In the genomic region with DNA sequence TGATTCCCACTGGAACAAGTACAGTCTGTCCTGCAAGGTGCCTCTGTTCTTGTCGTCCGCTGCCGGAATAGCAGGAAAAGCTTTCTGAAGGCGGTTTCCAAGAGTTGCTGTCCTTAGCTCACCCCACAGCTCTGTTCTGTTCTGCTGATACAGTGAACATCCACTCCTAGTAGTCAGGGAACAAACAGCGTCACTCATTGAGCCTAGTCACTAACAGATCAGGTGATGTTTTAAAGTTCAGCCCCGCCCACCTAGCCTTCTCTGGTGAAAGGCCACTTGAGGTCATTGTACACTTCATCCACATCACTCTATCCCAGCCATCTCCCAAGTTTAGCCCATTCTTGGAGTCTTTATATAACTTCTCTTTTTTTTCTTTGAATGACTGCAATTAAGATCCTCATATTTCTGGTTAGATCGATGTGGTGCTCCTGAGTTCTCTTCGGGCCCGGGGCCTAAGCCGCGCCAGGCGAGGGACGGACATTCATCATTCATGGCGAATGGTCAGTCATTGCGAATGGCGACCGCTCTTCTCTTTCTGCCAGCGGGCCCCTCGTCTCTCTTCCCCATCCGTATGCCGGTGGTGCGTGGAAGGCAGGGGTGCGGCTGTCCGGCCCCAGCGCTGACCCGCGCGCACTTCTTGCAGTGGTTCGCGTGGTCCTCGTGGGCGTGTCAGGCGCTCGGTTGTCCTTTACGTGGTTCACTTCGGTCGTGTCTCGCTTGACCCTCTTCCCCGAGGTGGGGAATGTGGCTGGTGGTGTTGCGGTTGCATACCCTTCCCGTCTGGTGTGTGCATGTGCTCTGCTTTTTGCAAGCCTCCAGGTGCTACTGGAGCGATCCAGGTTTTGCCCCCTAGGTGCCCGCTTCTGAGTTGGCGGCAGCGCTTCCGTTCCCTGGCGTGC, we compare ENCODE assay signal across 8 mouse cellular contexts. TPM values are rescaled to one million over a fixed set of nuclear protein-coding genes. Genes with fewer than 3 reads are reported as not detected.
DNase-seq lines count a peak whose midpoint lies in the region; ATAC-seq lines count a peak whose summit lies in the region.

No protein-coding gene starts in this region.

- WGBS in lung, embryonic 16.5 days = 10% methylated on average over 47 of the region's 47 CpGs

- peak; percentile 46 to 51 for ATAC-seq in hematopoietic stem cell, adult 5-6 weeks (replicated peaks in 1 of 2; ENCODE audit: insufficient read depth in 1 of 2, low FRiP score in 2 of 2, low TSS enrichment in 1 of 2, low read depth in 1 of 2, poor library complexity in 2 of 2, severe bottlenecking in 2 of 2)
- peak; percentile 56; the same call in 1 of the 2 replicates for ATAC-seq in lung, embryonic 16.5 days (ENCODE audit: low read depth)
- ATAC-seq in monocyte, adult 5-6 weeks (replicated peaks; ENCODE audit: insufficient number of reproducible peaks, low FRiP score, low TSS enrichment, poor library complexity, severe bottlenecking) = no peak

- no peaks in the 10 kb centered on the region for H3K9me3 ChIP-seq in lung, embryonic 16.5 days (ENCODE audit: control insufficient read depth, low read length)

- H3K27ac ChIP-seq in lung, embryonic 16.5 days (ENCODE audit: low read length) = no peak overlapping the region

- H3K27me3 ChIP-seq in lung, embryonic 16.5 days (ENCODE audit: control insufficient read depth, insufficient read depth, low read depth, low read length) = peaks cover 2% of the 10 kb centered on the region; the same call in 1 of the 2 replicates

- H3K36me3 ChIP-seq in lung, embryonic 16.5 days (ENCODE audit: control insufficient read depth, insufficient read depth, low read length) = no peaks in the 10 kb centered on the region

- DNase-seq in urinary bladder, postnatal 14 days (ENCODE audit: low spot score) = peak; percentile 8
- no peak for DNase-seq in urinary bladder, postnatal 36 days (ENCODE audit: low spot score in 2 of 2)
- peak; percentile 50 to 61 for DNase-seq in frontal cortex, adult 2 months (ENCODE audit: extremely low spot score in 1 of 2, low spot score in 1 of 2)
- peak; percentile 16 to 32 for DNase-seq in layer of hippocampus, postnatal 10 days (ENCODE audit: low spot score in 2 of 2)
- DNase-seq in right cerebral cortex, postnatal 25 days = peak; percentile 44

- peak overlapping the region; percentile 54 for H3K4me3 ChIP-seq in lung, embryonic 16.5 days (ENCODE audit: low read length)

- peak overlapping the region; percentile 59 for H3K9ac ChIP-seq in lung, embryonic 16.5 days (ENCODE audit: low read length)

- peak overlapping the region; percentile 88 for H3K4me2 ChIP-seq in lung, embryonic 16.5 days (ENCODE audit: low read depth, low read length)

- no peaks in the 10 kb centered on the region for H3K4me1 ChIP-seq in lung, embryonic 16.5 days (replicated peaks; ENCODE audit: control insufficient read depth, insufficient read depth, low read length)

RNA-seq across cellular contexts. Expression of gene Mettl21e, which starts 20.2 kb away (rescaled TPM):
- polyA plus RNA-seq in frontal cortex, adult 2 months (2012; rRNA removed) = 0.04 TPM in 2 replicates
- not detected in 2 replicates for total RNA-seq in hematopoietic stem cell, adult 5-6 weeks (2017)
- not detected for total RNA-seq in layer of hippocampus, postnatal 10 days (2021)
- 2.7 and 4.0 TPM in 2 replicates for polyA plus RNA-seq in lung, embryonic 16.5 days (2015; fragmentation: Nextera tagmentation; extraction: Ambion mirVana)
- not detected in 3 replicates for total RNA-seq in monocyte, adult 5-6 weeks (2017)

RNA-seq across cellular contexts. Expression of gene Ercc5, which starts 51.0 kb away (rescaled TPM):
- 21.3 and 22.3 TPM in 2 replicates for polyA plus RNA-seq in frontal cortex, adult 2 months (2012; rRNA removed)
- total RNA-seq in hematopoietic stem cell, adult 5-6 weeks (2017) = 16.2 and 18.8 TPM in 2 replicates
- total RNA-seq in layer of hippocampus, postnatal 10 days (2021) = 10 to 100 TPM; 22.2 to 25.3 TPM
- 22.1 and 23.6 TPM in 2 replicates for polyA plus RNA-seq in lung, embryonic 16.5 days (2015; fragmentation: Nextera tagmentation; extraction: Ambion mirVana)
- 17.3 to 22.4 TPM (median 21.6 TPM) in 3 replicates for total RNA-seq in monocyte, adult 5-6 weeks (2017)

Comparison
In these comparisons a context has a peak if more than half of its experiments do, and no peak if none do; other contexts are left out.
1. DNase-seq: peak in urinary bladder, postnatal 14 days (single experiment), frontal cortex, adult 2 months (2 of 2), layer of hippocampus, postnatal 10 days (2 of 2) and right cerebral cortex, postnatal 25 days (single experiment); none in urinary bladder, postnatal 36 days (0 of 2).